Comparison of ENCODE assay signal across 15 mouse cellular contexts in the genomic region with DNA sequence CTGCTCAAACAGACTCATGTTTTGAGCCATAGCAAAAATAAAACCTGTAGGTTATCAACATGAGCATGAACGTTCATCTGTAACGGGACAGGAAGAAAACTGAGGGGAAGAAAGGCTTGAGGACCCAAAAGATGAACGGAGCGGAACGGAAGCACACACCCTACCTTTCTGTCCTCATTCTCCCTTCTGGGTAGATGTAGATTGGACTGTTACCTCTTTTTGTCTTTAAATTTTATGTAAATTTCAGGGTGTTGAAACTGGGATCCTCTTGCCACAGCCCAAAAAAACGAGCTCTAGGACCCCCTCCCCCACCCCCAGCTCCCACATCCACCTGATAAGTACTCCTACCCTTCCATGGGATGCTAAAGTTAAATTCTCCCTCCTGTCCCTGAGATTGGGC.
DNase-seq lines count a peak whose midpoint lies in the region; ATAC-seq lines count a peak whose summit lies in the region.
"Had no signal": no experiment of that assay in that cellular context is flagged by ENCODE, and none has a peak within 500 bp of the region (broad histone marks: within the 10 kb centered on the region; RNA-seq: fewer than 3 reads in every experiment).

No protein-coding gene starts in this region.

- DNase-seq in kidney, postnatal 36 days, result no peak
- peak; percentile 78 for DNase-seq in R1 (ENCODE audit: low read depth, low spot score)
- DNase-seq in midbrain, embryonic 10.5 days (ENCODE audit: low spot score), result no peak
- no peak for DNase-seq in thymus, adult 18-20 months
- no peak for DNase-seq in urinary bladder, adult 2 months (ENCODE audit: low spot score)
- DNase-seq in cerebellum, postnatal 25 days, result no peak
- DNase-seq: adrenal gland, adult 8-10 months; gastrocnemius, postnatal 25 days; kidney, adult 9 months had no signal

- no peaks in the 10 kb centered on the region for H3K9me3 ChIP-seq in kidney, embryonic 14.5 days (ENCODE audit: control insufficient read depth, low read length)
- no peaks in the 10 kb centered on the region for H3K9me3 ChIP-seq in embryonic facial prominence, embryonic 15.5 days (replicated peaks)
- no peaks in the 10 kb centered on the region; the same call in 1 of the 2 replicates for H3K9me3 ChIP-seq in midbrain, embryonic 10.5 days (replicated peaks)
- H3K9me3 ChIP-seq: limb, embryonic 10.5 days had no signal

- H3K4me3 ChIP-seq in kidney, embryonic 14.5 days (ENCODE audit: low read length), result no peak overlapping the region
- no peak overlapping the region for H3K4me3 ChIP-seq in embryonic facial prominence, embryonic 15.5 days (replicated peaks)
- H3K4me3 ChIP-seq in midbrain, embryonic 10.5 days, result peak overlapping the region; percentile 42

- no peak overlapping the region for H3K27ac ChIP-seq in kidney, embryonic 14.5 days (ENCODE audit: low read depth, low read length)
- H3K27ac ChIP-seq in embryonic facial prominence, embryonic 15.5 days (replicated peaks), result no peak overlapping the region
- peak overlapping the region; percentile 84 for H3K27ac ChIP-seq in midbrain, embryonic 10.5 days (replicated peaks)
- H3K27ac ChIP-seq: liver, embryonic 14.5 days had no signal

- H3K4me1 ChIP-seq in kidney, embryonic 14.5 days (ENCODE audit: control insufficient read depth, insufficient read depth, low read length), result 0 out of 2 replicates have a peak, but pooled peaks cover 4% of the 10 kb centered on the region
- H3K4me1 ChIP-seq in embryonic facial prominence, embryonic 15.5 days, result peaks cover 10% of the 10 kb centered on the region
- peaks cover 40% of the 10 kb centered on the region for H3K4me1 ChIP-seq in midbrain, embryonic 10.5 days

- peak overlapping the region; percentile 36; the same call in 1 of the 2 replicates for H3K4me2 ChIP-seq in kidney, embryonic 14.5 days (replicated peaks; ENCODE audit: low read depth, low read length)
- H3K4me2 ChIP-seq in embryonic facial prominence, embryonic 15.5 days (replicated peaks), result peak overlapping the region; percentile 28

- H3K27me3 ChIP-seq in kidney, embryonic 14.5 days (ENCODE audit: control insufficient read depth, insufficient read depth, low read length), result no peaks in the 10 kb centered on the region
- no peaks in the 10 kb centered on the region for H3K27me3 ChIP-seq in embryonic facial prominence, embryonic 15.5 days
- H3K27me3 ChIP-seq in midbrain, embryonic 10.5 days (ENCODE audit: low read depth, poor library complexity, severe bottlenecking), result peaks cover 7% of the 10 kb centered on the region; the same call in 1 of the 2 replicates

- 65% methylated on average over 6 of the region's 6 CpGs for WGBS in kidney, embryonic 14.5 days
- WGBS in embryonic facial prominence, embryonic 15.5 days, result 54% methylated on average over 6 of the region's 6 CpGs
- 30% methylated on average over 6 of the region's 6 CpGs for WGBS in midbrain, embryonic 10.5 days

- H3K36me3 ChIP-seq in kidney, embryonic 14.5 days (ENCODE audit: control insufficient read depth, insufficient read depth, low read length), result no peaks in the 10 kb centered on the region
- H3K36me3 ChIP-seq in embryonic facial prominence, embryonic 15.5 days, result no peaks in the 10 kb centered on the region
- peaks cover 4% of the 10 kb centered on the region; the same call in 1 of the 2 replicates for H3K36me3 ChIP-seq in midbrain, embryonic 10.5 days
- H3K36me3 ChIP-seq: limb, embryonic 10.5 days had no signal

- no peak overlapping the region for H3K9ac ChIP-seq in kidney, embryonic 14.5 days (ENCODE audit: low read depth, low read length)
- no peak overlapping the region for H3K9ac ChIP-seq in embryonic facial prominence, embryonic 15.5 days
- H3K9ac ChIP-seq: liver, embryonic 14.5 days had no signal

- ATAC-seq in kidney, embryonic 14.5 days (ENCODE audit: low FRiP score, low TSS enrichment), result no peak
- ATAC-seq in embryonic facial prominence, embryonic 15.5 days (ENCODE audit: insufficient number of reproducible peaks, low FRiP score, low TSS enrichment, low read depth), result no peak
- ATAC-seq: CD4-positive, CD25-positive, alpha-beta regulatory T cell, adult 4 months; Patski had no signal
